Mouse (Mus musculus) layer of hippocampus, adult 9-10 months (tissue): ENCODE measurements around the gene Gpr137.

ENCODE experiments used
- DNase-seq: peaks from one replicate; pipeline ENCODE4 v3.0.0; 2022; ENCODE audit warnings: low spot score

The Gpr137 gene

GRCm38 (mm10) chr19:6973581-6974190 is 31.4 kb upstream of the Gpr137 start:
- no peak for DNase-seq

- DNase-seq, result no peak
Observed at GRCm38 (mm10) chr19:6972247-6972917, 30.1 kb upstream of the Gpr137 start.

GRCm38 (mm10) chr19:6971644-6972043 is 29.4 kb upstream of the Gpr137 start:
- DNase-seq, result no peak

- no peak for DNase-seq
Observed at GRCm38 (mm10) chr19:6970460-6971085, 28.3 kb upstream of the Gpr137 start.

- DNase-seq, result no peak
Observed at GRCm38 (mm10) chr19:6969665-6970381, 27.5 kb upstream of the Gpr137 start.

- no peak for DNase-seq
Observed at GRCm38 (mm10) chr19:6969291-6969664, 27.0 kb upstream of the Gpr137 start.

GRCm38 (mm10) chr19:6968491-6969271 is 26.4 kb upstream of the Gpr137 start:
- no peak for DNase-seq

- DNase-seq, result no peak
Observed at GRCm38 (mm10) chr19:6956461-6956860, 14.2 kb upstream of the Gpr137 start.

- no peak for DNase-seq
Observed at GRCm38 (mm10) chr19:6955424-6955823, 13.1 kb upstream of the Gpr137 start.

- DNase-seq, result no peak
Observed at GRCm38 (mm10) chr19:6954046-6954445, 11.8 kb upstream of the Gpr137 start.

GRCm38 (mm10) chr19:6952712-6953037 is 10.4 kb upstream of the Gpr137 start:
- DNase-seq, result no peak

GRCm38 (mm10) chr19:6951994-6952711 is 9.9 kb upstream of the Gpr137 start:
- no peak for DNase-seq

GRCm38 (mm10) chr19:6951381-6951968 is 9.2 kb upstream of the Gpr137 start:
- DNase-seq, result peak; percentile 85

- DNase-seq, result peak; percentile 49
Observed at GRCm38 (mm10) chr19:6950613-6951153, 8.4 kb upstream of the Gpr137 start.

GRCm38 (mm10) chr19:6949951-6950350 is 7.7 kb upstream of the Gpr137 start:
- DNase-seq, result no peak

- DNase-seq, result no peak
Observed at GRCm38 (mm10) chr19:6949532-6949931, 7.3 kb upstream of the Gpr137 start.

- DNase-seq, result no peak
Observed at GRCm38 (mm10) chr19:6948186-6948585, 5.9 kb upstream of the Gpr137 start.

- no peak for DNase-seq
Observed at GRCm38 (mm10) chr19:6947742-6948141, 5.5 kb upstream of the Gpr137 start.

- DNase-seq, result no peak
Observed at GRCm38 (mm10) chr19:6943709-6944108, 1.4 kb upstream of the Gpr137 start.

- no peak for DNase-seq
Observed at GRCm38 (mm10) chr19:6942764-6943163, 484 bp upstream of the Gpr137 start.
